Mouse (Mus musculus) heart, embryonic 10.5 days (tissue): Measurements from ENCODE around the gene Kif7. TPM values are rescaled to one million over a fixed set of nuclear protein-coding genes. Genes with fewer than 3 reads are reported as not detected.

Experiments used
- DNase-seq: peaks from one replicate; pipeline ENCODE4 v3.0.0-alpha.2; 2017; ENCODE audit warnings: low spot score
- H3K27ac ChIP-seq: fragments of 300-500 bp; sonication (generic); 2 replicates; pipeline ENCODE4 v1.5.1; 2016; ENCODE audit warnings: mild to moderate bottlenecking
- H3K27me3 ChIP-seq: fragments of 300-500 bp; sonication (generic); 2 replicates; pipeline ENCODE4 v1.6.1; 2016; ENCODE audit warnings: mild to moderate bottlenecking; ENCODE audit not compliant: poor library complexity, insufficient read depth, severe bottlenecking
- H3K36me3 ChIP-seq: fragments of 300-500 bp; sonication (generic); 2 replicates; pipeline ENCODE4 v1.6.1; 2016; ENCODE audit warnings: mild to moderate bottlenecking, moderate library complexity
- H3K4me1 ChIP-seq: fragments of 300-500 bp; sonication (generic); 2 replicates; pipeline ENCODE4 v1.6.1; 2016; ENCODE audit warnings: mild to moderate bottlenecking
- H3K4me3 ChIP-seq: fragments of 300-500 bp; sonication (generic); 2 replicates; pipeline ENCODE4 v1.5.1; 2016; ENCODE audit warnings: mild to moderate bottlenecking, moderate library complexity
- H3K9me3 ChIP-seq: fragments of 300-500 bp; sonication (generic); 2 replicates; pipeline ENCODE4 v1.6.1; 2016; ENCODE audit warnings: mild to moderate bottlenecking, moderate library complexity
- WGBS: fragments of 180-500 bp; shearing (Covaris S2); methylation state at CpG from one replicate; pipeline ENCODE4 v1.1.7; 2016; 5-methylcytosine and 5-hydroxymethylcytosine counted together
- polyA plus RNA-seq: library from polyadenylated mRNA; unstranded; fragments of >200 nt; fragmentation: Nextera tagmentation; extraction: Ambion mirVana; gene quantifications from 2 replicates; pipeline ENCODE4 v1.2.1, GENCODE M21; 2016

Gene Kif7
- polyA plus RNA-seq, 1 experiment from 2014 or later: 5.2 TPM

GRCm38 (mm10) chr7:79740279-79740678 lies 24.8 kb upstream of the Kif7 start:
- Histone ChIP-seq H3K36me3 (peaks cover 13% of the 10 kb centered on the region; the same call in 1 of the 2 replicates), H3K27me3 (no peaks in the 10 kb centered on the region), H3K9me3 (no peaks in the 10 kb centered on the region), H3K4me1 (peaks cover 5% of the 10 kb centered on the region; the same call in 1 of the 2 replicates), H3K4me3 (no peak overlapping the region), H3K27ac (no peak overlapping the region)
- DNase-seq: no peak
- 76% methylated on average over 4 of the region's 4 CpGs for WGBS

- 88% methylated on average over 2 of the region's 2 CpGs for WGBS
- Histone ChIP-seq H3K4me1 (peaks cover 5% of the 10 kb centered on the region; the same call in 1 of the 2 replicates), H3K4me3 (no peak overlapping the region), H3K36me3 (peaks cover 18% of the 10 kb centered on the region; the same call in 1 of the 2 replicates), H3K9me3 (no peaks in the 10 kb centered on the region), H3K27me3 (no peaks in the 10 kb centered on the region), H3K27ac (no peak overlapping the region)
- DNase-seq: no peak
Observed at GRCm38 (mm10) chr7:79738913-79739312, 23.4 kb upstream of the Kif7 start.

GRCm38 (mm10) chr7:79736511-79736910 lies 21.0 kb upstream of the Kif7 start:
- 85% methylated on average over 14 of the region's 14 CpGs for WGBS
- H3K4me3 ChIP-seq: no peak overlapping the region
- no peaks in the 10 kb centered on the region for H3K4me1 ChIP-seq
- no peak for DNase-seq
- H3K36me3 ChIP-seq: peaks cover 18% of the 10 kb centered on the region; the same call in 1 of the 2 replicates
- no peak overlapping the region for H3K27ac ChIP-seq
- peaks cover 12% of the 10 kb centered on the region for H3K27me3 ChIP-seq
- H3K9me3 ChIP-seq: no peaks in the 10 kb centered on the region

- peaks cover 27% of the 10 kb centered on the region for H3K27me3 ChIP-seq
- no peak for DNase-seq
- 66% methylated on average over 8 of the region's 8 CpGs for WGBS
- H3K36me3 ChIP-seq: peaks cover 18% of the 10 kb centered on the region; the same call in 1 of the 2 replicates
- H3K4me3 ChIP-seq: no peak overlapping the region
- H3K4me1 ChIP-seq: peaks cover 2% of the 10 kb centered on the region; the same call in 1 of the 2 replicates
- no peak overlapping the region for H3K27ac ChIP-seq
- H3K9me3 ChIP-seq: no peaks in the 10 kb centered on the region
Observed at GRCm38 (mm10) chr7:79734563-79734962, 19.0 kb upstream of the Kif7 start.

- Histone ChIP-seq H3K27ac (no peak within 1 kb of the TSS), H3K27me3 (peaks cover 40% of the 10 kb centered on the region), H3K36me3 (peaks cover 17% of the 10 kb centered on the region; the same call in 1 of the 2 replicates), H3K4me1 (peaks cover 7% of the 10 kb centered on the region; the same call in 1 of the 2 replicates), H3K9me3 (no peaks in the 10 kb centered on the region), H3K4me3 (no peak within 1 kb of the TSS)
- no peak for DNase-seq
- 42% methylated on average over 4 of the region's 4 CpGs for WGBS
Observed at GRCm38 (mm10) chr7:79732622-79733021, 17.1 kb upstream of the Kif7 start, which contains the start of gene Plin1. Gene Plin1 (minus strand): TSS chr7:79732903.

GRCm38 (mm10) chr7:79731438-79731837 lies 15.9 kb upstream of the Kif7 start:
- H3K27ac ChIP-seq: no peak overlapping the region
- H3K9me3 ChIP-seq: no peaks in the 10 kb centered on the region
- H3K36me3 ChIP-seq: peaks cover 6% of the 10 kb centered on the region; the same call in 1 of the 2 replicates
- H3K4me1 ChIP-seq: peaks cover 7% of the 10 kb centered on the region; the same call in 1 of the 2 replicates
- 81% methylated on average over 13 of the region's 13 CpGs for WGBS
- H3K27me3 ChIP-seq: peaks cover 47% of the 10 kb centered on the region
- no peak for DNase-seq
- H3K4me3 ChIP-seq: no peak overlapping the region

- no peak for DNase-seq
- H3K4me1 ChIP-seq: peaks cover 7% of the 10 kb centered on the region; the same call in 1 of the 2 replicates
- no peak overlapping the region for H3K27ac ChIP-seq
- 60% methylated on average over 11 of the region's 11 CpGs for WGBS
- no peaks in the 10 kb centered on the region for H3K9me3 ChIP-seq
- H3K4me3 ChIP-seq: no peak overlapping the region
- H3K36me3 ChIP-seq: peaks cover 3% of the 10 kb centered on the region; the same call in 1 of the 2 replicates
- H3K27me3 ChIP-seq: peaks cover 59% of the 10 kb centered on the region
Observed at GRCm38 (mm10) chr7:79729743-79730370, 14.3 kb upstream of the Kif7 start.

GRCm38 (mm10) chr7:79729169-79729568 lies 13.6 kb upstream of the Kif7 start:
- H3K27me3 ChIP-seq: peaks cover 59% of the 10 kb centered on the region
- H3K27ac ChIP-seq: no peak overlapping the region
- H3K9me3 ChIP-seq: no peaks in the 10 kb centered on the region
- WGBS: 6% methylated on average over 8 of the region's 8 CpGs
- DNase-seq: peak; percentile 85
- H3K36me3 ChIP-seq: no peaks in the 10 kb centered on the region
- no peak overlapping the region for H3K4me3 ChIP-seq
- peaks cover 7% of the 10 kb centered on the region; the same call in 1 of the 2 replicates for H3K4me1 ChIP-seq

GRCm38 (mm10) chr7:79728219-79728618 lies 12.7 kb upstream of the Kif7 start:
- 24% methylated on average over 6 of the region's 6 CpGs for WGBS
- H3K27me3 ChIP-seq: peaks cover 62% of the 10 kb centered on the region
- H3K9me3 ChIP-seq: no peaks in the 10 kb centered on the region

GRCm38 (mm10) chr7:79727091-79727490 lies 11.6 kb upstream of the Kif7 start:
- Histone ChIP-seq H3K27me3 (peaks cover 67% of the 10 kb centered on the region), H3K36me3 (no peaks in the 10 kb centered on the region), H3K9me3 (no peaks in the 10 kb centered on the region), H3K4me1 (peaks cover 9% of the 10 kb centered on the region; the same call in 1 of the 2 replicates), H3K27ac (no peak overlapping the region), H3K4me3 (no peak overlapping the region)
- WGBS: 27% methylated on average over 2 of the region's 2 CpGs
- peak; percentile 84 for DNase-seq

More at GRCm38 (mm10) chr7:79728219-79728618, 12.7 kb upstream of the Kif7 start:
- DNase-seq: peak; percentile 85
- H3K4me1 ChIP-seq: peaks cover 7% of the 10 kb centered on the region; the same call in 1 of the 2 replicates
- no peak overlapping the region for H3K27ac ChIP-seq
- H3K4me3 ChIP-seq: no peak overlapping the region
- H3K36me3 ChIP-seq: no peaks in the 10 kb centered on the region

GRCm38 (mm10) chr7:79721386-79721977 lies 6.0 kb upstream of the Kif7 start:
- H3K27ac ChIP-seq: peak overlapping the region; percentile 92
- no peaks in the 10 kb centered on the region for H3K9me3 ChIP-seq
- WGBS: 2% methylated on average over 48 of the region's 48 CpGs
- H3K4me3 ChIP-seq: peak overlapping the region; percentile 79
- peak; percentile 84 for DNase-seq
- peaks cover 13% of the 10 kb centered on the region for H3K4me1 ChIP-seq
- H3K36me3 ChIP-seq: no peaks in the 10 kb centered on the region
- peaks cover 44% of the 10 kb centered on the region for H3K27me3 ChIP-seq

GRCm38 (mm10) chr7:79710831-79711230 lies 4.7 kb downstream of the Kif7 start:
- Histone ChIP-seq H3K27me3 (peaks cover 40% of the 10 kb centered on the region), H3K4me3 (peak overlapping the region; percentile 65), H3K9me3 (no peaks in the 10 kb centered on the region), H3K27ac (peak overlapping the region; percentile 67; the same call in 1 of the 2 replicates), H3K4me1 (peaks cover 25% of the 10 kb centered on the region), H3K36me3 (peaks cover 31% of the 10 kb centered on the region)
- DNase-seq: no peak
- WGBS: 25% methylated on average over 17 of the region's 17 CpGs

GRCm38 (mm10) chr7:79710130-79710607 lies 5.4 kb downstream of the Kif7 start:
- Histone ChIP-seq H3K4me1 (peaks cover 24% of the 10 kb centered on the region), H3K36me3 (peaks cover 34% of the 10 kb centered on the region), H3K4me3 (peak overlapping the region; percentile 65), H3K27ac (peak overlapping the region; percentile 67), H3K9me3 (no peaks in the 10 kb centered on the region), H3K27me3 (peaks cover 40% of the 10 kb centered on the region)
- no peak for DNase-seq
- WGBS: 2% methylated on average over 55 of the region's 55 CpGs
